Mouse (Mus musculus) liver, postnatal 0 days (tissue): ENCODE measurements around the gene Abhd14b.

ENCODE experiments used
- CTCF ChIP-seq: sonication (generic); IDR thresholded peaks from 2 replicates; pipeline ENCODE4 v1.5.1; 2016; ENCODE audit warnings: antibody characterized with exemption, low read depth
- EP300 ChIP-seq: IDR thresholded peaks from 2 replicates; pipeline ENCODE4 v1.6.1; 2016; ENCODE audit warnings: antibody characterized with exemption, low read depth, mild to moderate bottlenecking

GRCm38 (mm10) chr9:106466721-106467120, 19.5 kb downstream of the Abhd14b start:
- no peak for TF ChIP-seq CTCF
- no peak for TF ChIP-seq EP300
